Mouse (Mus musculus): ENCODE results near the gene Rpl36.

The Rpl36 gene

DNA sequence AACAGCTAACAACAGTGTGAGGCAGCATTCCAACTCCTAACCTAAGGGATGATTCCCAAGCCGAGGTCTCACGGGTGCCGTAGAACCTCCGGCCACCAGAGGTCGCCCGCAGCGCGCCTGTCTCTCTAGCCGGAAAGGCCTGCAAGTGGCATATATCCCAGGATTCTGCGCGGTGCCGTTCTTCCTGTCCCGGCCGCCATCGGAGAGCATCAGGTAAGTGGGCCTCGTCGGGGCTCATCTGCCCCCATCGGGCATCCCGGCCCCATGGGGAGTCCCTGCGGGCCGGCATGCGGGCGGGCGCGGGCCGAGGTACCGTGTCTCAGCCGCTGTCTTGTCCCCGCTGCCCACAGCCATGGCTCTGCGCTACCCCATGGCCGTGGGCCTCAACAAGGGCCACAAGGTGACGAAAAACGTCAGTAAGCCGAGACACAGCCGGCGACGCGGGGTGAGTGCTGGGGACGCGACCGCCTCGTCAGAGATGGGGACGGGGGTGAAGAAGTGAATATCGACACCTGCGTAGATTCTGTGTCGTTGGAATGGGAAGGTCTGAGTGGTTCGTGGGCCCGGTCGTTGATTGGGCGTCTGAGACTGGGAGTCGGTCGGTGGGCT lies at the start of gene Rpl36:
Rpl36 (plus strand) TSS at position 181 of the 609 bp plus-strand sequence.
- peak; percentile 94 to 95 for DNase-seq

DNA sequence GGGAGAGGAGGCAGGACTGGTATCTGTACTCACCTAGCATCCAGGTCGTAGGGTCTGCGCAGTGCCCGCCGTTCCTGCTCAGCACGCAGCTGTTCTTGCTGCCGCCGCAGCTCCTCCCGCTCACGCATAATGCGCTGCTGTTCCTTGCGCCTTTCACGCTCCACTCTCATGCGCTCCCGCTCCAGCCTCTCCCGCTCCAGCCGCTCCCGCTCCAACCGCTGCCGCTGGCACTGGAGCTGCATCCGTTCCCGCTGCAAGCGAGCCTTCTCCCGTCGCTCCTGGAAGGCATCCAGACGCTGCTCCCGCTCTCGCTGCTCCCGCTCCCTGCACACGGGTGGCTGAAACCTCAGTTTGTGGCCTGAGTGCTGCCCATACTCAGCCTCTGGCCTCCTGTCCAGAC lies 46.9 kb upstream of the Rpl36 start:
- no peak for DNase-seq

DNA sequence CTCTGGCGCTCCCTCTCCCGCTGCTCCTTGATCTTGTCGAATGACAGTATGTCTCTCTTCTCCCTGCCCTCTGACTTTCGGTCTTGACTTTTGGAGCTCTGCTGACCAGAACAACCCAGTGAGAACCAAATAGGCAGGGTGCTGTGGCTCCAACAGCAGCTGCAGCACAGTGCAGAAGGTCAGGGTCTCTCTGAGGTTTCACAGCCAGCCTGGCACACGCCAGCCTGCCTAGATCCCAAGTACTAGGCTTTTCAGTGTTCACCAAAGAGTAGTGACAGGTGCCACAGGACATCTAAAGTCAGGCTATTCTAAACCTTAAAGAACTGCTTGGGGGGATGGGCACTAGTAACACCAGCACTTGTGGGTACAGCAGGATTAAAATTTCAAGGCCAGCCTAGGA lies 46.3 kb upstream of the Rpl36 start:
- DNase-seq: no peak

DNA sequence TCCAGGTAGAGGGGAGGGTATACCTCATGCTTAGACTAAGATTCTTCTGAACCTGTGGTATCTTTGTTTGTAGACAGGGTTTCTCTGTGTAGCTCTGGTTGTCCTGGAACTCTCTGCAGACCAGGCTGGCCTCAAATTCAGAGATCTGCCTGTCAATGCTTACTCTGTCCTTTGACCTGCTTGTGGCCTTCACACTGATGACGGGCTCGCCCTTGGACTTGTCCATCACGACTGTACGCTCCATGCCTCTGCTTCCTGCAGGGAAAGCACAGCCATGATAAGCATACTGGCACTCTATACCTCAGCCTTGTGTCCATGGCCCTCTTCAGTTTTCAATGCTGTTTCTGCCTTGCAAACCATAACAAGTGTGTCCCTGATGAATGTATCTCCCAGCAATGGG lies 45.8 kb upstream of the Rpl36 start:
- no peak for DNase-seq

DNA sequence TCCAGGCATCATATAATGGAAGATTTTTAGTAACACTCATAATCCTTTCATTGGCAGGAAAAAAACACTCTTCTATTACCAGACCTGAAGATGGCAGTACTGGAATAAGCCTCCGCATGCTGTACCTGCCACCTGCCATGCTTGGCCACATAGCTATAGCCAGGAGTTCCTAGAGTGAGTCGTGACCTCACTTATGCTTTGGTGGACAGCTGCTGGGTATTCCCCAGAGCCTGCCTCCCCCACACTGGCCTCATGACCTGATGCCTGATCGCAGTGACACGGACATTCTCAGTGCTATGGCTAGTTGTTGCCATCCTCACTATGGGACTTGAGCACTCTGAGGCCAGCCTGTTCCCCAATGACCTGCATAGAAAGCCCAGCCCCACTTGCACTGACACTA lies 42.9 kb upstream of the Rpl36 start:
- DNase-seq: no peak

DNA sequence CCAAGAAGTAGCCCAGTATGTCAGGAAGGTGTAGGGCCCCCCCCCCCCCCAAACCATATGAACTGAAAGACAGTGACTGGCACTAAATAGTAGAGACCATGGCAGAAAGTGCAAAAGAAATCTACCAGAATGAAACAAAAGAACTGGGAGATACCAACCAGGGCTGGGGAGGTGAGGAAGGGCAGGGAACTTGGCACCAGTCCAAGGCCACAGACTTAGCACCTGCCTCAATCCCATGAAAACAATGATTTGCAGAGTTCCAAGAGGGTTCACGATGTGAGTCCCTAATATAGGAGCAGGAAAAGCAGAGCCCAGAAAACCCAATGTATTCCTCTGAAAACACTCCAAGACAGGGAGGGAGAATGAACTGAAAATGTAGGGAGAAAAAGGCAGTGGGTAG lies 41.1 kb upstream of the Rpl36 start:
- DNase-seq: no peak

DNA sequence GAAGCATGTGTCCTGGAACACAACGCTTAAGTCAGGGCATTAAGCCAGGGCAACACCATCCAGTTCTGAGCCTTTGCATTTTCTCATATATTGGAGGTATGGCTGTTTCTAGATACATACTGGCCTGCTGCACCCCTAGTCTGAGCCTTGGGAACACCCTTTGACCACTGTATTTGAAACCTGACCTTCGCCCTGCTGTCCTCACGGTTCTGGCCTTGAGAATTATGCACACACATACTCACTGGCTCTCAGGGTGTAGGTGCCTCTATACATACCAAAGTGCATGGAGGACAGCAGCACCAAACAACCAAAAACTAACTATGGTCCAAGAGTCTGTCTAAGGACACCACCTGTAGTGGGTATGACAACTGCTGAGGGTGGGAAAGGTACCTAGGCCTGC lies 40.3 kb upstream of the Rpl36 start:
- no peak for DNase-seq

DNA sequence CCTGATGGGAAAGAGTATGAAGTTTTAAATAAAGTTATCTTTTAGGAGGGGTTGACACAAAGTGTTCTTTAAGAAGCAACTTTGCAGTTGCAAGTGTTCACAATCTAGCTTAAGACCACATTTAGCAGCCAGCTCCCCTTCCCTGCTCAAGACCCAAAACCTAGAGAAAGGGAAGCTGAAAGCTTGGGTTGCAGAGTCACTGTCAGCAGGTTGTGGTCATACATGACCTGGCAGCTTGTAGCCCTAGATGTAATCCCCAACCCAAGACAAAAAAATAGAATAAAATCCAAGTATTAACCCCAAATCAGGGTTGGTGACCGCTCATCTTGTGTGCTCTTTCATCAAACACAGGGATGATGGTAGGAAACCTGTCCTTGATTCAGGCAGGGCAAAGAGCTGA lies 30.1 kb upstream of the Rpl36 start:
- DNase-seq: no peak

DNA sequence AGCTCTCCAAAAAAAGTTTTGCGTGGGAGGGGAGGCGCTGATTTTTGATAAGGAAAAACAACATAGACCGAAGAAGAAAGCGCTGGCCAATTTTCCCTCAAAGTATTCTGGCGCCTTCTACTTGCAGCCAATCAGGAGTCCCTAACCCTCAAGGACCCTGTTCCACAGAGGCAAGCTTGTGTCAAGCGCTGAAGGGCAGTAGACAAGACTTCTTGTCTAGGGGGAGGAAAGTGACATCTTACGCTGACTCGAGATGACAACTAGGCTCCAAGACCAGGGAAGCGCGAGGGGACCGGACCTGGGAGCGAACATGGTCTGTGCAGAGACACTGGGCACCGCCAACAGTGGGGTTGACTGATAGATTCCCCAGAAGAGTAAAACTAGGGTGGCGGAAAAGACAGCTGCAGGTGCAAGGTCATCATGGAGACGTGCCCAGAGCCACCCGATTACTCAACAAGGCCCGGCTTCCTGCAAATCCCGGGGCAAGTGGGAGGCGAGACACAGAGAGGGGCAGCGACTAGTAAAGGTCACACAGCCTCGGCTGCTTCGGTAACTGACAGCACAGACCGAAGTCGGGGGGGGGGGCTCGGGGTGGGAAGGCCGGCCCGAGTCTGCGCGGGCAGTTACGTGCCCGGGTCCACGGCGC lies 29.5 kb upstream of the Rpl36 start:
- DNase-seq: peak; percentile 58 to 63

DNA sequence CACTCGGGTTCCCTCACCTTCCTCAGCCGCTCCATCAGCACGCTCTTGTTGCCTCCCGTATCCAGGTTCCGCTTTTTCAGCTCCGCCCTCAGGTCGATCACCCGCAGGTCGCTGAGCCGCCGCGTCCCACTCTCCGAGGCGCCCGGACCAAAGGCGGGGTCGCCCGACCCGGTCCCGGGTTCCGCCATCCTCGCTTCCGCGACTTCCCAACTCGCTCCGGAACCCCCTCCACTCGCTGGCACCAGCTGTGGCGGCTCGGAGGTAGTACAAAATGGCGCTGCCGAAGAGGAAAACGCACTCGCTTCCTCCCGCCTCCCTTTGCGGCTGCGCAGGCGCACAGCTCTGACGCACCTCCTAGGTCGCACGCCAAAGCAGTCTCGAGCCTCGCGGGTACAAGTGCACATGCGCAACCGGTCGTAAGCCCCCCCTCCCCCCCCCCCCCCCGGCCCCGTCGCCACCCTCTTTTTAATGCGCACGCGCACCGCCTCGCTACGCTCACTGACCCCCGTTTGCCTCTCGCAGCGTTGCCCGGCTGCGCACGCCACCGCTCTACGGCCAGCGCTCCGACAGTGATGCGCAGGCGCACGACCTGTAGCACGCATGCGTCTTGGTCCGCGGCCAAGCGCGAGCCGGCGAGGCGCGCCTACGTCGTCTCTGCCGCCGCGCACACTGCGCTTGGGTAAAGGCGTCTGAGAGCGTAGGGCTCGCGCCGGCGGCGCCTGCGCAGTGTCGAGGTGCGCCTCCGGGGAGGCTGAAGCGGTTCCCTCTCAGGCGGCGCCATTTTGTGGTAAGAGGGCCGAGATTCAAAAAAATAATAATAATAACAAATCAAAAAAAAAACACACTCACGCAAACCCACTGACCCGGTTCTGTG lies 28.7 kb upstream of the Rpl36 start, which contains the start of the genes Safb2 and Safb:
Safb2 (minus strand) TSS at position 329 of the 874 bp plus-strand sequence.
Safb (plus strand) TSS at position 569 of the 874 bp plus-strand sequence.
- DNase-seq: peak; percentile 99

DNA sequence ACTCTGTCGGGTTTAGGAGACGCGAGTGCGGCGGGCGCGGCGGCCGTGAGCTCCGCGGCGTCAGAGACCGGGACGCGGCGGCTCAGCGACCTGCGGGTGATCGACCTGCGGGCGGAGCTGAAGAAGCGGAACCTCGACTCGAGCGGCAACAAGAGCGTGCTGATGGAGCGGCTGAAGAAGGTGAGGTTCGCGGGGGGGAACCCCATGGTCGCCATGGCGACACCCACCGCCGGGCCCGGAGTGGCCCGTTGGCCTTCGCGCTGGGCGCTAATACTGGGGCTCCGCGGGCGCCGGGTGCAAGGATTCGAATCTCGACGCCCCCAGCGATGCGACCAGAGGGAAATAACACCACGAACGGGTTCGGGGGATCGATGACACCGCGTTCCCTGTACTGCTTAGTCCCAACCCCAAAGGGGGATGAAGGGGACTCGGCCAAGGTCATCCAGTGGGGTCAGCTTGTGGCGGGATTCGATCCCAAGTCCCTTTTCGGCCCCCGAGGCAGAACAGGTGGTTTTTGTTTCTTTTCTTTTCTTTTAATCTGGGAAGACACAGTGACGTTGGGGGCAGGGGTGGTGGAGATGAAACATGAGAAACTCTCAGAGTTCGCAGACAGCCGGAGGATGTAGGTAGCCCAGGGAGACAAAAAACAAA lies 27.9 kb upstream of the Rpl36 start:
- peak in 1 of 2 experiments; percentile 51 for DNase-seq

DNA sequence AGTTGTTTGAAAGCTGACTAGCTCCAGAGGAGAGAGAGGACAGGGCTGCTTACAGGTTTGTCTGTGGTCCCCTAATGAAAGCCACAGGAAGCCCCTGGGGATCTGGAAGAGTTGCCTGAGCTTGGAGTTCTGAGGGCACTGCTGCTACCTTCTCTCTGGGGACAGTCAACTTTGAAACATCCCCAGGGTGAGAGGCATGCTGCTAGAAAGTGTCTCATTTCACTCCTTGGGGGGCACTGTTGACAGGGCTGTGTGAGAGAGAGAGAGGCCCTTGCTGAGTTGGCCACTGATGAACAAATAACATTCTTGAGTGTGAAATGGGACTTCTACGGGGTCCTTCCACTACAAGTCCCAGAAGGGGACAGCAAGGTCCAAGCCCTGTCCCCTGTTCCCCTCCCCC lies 25.4 kb upstream of the Rpl36 start:
- DNase-seq: no peak

DNA sequence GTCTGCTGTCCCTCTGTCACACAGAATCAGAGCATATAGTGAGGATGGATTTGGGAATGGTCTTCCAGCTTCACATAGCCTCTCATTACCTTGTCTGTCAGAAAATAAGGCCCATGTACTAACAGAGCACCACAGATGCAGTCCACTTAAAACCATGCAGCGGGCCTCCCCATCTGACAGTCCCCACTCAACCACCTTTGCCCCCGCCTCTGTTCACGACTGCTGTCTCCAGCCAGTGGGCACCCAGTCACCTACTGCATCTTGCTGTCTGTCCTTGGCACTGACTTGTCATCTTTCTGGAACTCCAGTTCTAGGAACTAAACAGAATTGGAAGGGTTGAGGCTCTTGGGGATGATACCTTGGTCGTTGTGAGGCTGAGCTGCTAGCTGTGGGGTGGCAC lies 24.3 kb upstream of the Rpl36 start:
- DNase-seq: no peak

DNA sequence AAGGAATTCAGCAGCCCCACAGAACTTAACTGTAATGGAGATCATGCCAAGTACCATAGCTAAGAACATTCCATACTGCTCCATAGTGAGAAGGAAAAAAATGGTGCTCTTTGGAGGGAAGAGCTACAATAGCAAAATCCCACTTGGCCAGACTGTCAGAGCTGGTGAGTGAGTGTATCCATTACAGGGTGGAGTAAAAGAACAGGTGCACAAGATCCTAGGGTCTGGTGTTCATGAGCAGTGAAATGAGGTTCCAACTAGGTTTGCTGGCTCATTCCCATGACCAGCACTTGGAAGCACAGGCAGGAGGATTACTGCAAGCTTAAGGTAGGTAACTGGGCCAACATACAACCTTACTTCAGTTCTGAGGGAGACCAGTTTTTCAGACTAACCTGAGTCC lies 20.7 kb upstream of the Rpl36 start:
- no peak for DNase-seq

DNA sequence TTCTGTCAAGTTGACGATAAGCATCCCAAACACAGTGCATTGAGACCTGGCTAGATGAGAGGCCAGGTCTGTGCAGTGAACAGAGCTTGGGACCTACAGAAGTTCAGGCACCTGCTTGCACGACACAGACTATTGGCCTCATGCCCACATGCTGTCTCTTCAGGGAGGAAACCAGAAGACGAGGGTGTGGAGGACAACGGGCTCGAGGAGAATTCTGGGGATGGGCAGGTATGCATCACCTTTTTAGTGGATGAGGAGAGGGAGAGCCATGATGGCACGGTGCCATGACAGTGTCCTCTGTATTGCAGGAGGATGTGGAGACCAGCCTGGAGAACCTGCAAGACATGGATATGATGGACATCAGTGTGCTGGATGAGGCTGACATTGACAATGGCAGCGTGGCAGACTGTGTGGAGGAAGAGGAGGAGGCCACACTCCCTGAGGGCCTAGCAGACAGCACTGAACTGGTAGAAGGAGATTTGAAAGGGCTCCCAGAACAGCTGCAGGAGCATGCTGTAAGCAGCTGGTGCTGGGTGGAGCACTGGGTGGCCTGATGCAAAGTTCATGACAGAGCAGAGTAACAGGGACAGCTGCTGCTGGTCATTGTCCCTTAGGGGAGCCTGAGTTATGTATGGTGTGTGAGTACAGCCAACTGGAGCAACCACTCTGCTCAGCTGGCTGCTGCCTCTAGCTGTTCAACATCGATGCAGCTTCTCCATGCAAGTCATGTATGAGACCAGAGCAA lies 19.5 kb upstream of the Rpl36 start:
- no peak for DNase-seq

DNA sequence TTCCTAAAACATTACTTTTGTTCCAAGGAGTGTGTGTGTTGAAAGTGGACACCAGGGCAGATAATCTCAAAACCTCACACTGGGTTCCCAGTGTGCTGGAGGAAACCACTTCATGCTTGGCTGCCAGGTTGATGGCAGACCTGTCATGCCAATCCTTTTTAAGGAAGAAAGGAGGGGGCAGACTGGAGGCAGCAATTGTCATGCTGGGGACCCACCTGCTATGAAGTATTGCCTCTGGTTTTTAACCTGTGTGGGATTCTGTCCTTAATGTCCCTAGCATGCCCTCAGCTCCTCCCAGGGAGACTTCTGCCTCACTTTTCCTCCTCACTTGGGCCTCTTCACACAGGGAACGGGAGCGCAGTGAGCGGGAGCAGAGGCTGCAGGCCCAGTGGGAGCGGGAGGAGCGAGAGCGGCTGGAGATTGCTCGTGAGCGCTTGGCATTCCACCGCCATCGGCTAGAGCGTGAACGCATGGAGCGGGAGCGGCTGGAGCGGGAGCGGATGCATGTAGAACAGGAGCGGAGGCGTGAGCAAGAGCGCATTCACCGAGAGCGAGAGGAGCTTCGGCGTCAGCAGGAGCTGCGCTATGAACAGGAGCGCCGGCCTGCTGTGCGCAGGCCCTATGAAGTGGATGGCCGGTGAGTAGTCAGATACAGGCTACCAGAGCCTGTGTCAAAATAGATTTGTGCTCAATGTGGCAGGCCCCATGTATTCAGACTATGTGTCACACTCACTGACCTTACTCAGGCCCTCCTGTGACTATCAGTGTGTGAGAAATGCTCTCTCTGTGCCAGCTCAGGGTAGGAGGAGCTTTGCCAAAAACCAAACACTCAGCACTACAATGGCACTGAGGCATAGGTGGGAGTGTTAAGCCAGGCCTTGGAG lies 9.8 kb upstream of the Rpl36 start:
- DNase-seq: no peak

DNA sequence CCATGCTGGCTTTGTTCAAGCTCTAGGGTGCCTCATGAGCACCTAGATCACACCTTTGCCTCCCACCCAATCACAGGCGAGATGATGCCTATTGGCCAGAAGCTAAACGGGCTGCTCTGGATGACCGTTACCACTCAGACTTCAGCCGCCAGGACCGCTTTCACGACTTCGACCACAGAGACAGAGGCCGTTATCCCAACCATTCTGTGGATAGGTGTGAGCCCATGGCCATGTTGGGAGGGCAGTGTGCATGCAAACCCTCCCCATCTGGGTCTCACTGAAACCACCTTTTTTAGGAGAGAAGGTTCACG lies 9.2 kb upstream of the Rpl36 start:
- no peak for DNase-seq

DNA sequence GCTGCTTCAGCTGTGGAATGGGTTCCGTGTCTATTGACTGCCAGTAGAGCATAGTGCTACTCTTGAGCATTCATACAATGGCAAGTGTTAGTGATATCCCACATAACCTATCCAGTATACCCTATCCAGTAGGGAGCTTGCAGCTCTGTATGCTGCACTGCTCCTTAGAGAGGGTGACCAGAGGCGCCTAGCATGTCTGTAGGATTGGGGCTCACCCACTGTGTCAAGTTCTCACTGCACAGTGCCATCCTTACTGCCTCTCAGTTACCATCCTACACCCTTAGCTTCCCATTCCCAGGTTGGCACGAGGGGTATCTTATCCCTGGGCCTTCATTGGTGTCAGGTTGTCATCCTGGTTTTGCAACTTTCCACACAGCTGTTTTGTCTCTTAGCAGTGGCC lies 8.8 kb upstream of the Rpl36 start:
- DNase-seq: no peak

DNA sequence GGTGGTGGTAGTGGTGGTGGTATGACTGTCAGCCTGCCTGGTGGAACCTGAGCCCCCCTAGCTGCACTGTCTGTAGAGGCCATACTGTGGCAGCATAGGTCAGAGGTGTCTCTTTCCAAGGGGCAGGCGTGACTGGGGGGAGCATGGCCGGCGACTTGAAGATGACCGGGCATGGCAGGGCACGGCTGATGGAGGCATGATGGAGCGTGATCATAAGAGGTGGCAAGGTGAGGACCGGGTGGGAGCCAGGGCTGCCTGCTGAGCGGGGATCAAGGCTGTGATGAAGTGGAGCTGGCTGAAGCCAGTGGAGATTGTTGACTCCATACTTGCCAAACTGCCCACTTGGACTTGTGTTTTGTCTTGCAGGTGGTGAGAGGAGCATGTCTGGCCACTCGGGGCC lies 7.8 kb upstream of the Rpl36 start:
- no peak for DNase-seq

DNA sequence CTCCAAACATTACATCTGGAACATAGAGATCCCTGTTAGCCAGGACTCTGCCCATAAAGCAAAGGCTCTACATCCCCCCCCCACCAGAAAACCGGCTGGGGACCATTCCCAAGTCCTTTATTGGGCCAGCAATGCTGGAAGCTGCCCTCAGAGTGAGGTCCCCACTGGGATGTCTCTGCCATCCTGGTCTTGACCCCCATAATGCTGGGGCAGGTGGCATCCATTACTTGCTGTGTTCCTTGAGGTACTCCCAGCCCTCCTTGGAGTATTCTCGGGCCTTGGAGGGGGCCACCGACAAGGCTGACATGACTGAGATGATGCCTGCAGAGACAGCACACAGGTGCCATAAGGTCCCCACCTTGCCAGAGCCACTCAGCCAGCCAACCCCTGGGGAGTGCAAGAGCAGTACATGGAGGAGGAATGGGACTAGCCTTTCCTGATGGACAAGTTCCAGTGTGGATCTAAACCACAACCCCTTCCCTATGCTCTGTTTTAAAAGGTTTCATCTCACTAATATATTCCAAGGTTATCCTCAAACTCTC lies 5.6 kb upstream of the Rpl36 start:
- no peak for DNase-seq

DNA sequence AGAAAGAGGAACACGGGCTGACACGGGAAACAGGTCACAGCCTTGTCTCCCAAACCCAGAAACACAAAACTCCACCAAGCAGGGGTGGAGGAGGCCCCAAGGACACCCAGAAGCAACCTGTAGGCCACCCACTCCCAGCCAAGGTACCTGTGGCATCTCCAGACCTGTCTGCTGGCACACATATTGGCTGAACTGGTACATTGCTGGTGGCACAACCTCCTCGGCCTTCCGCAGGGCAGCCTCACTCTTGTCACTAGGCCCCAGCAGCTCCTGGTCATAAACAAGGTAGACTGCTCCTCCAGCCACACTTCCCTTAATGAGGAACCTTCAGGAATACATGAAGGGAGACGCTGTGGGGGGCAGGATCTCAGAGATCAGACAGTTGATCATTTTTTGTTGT lies 4.5 kb upstream of the Rpl36 start:
- DNase-seq: no peak

Data from lung, adult 18-20 months (tissue).